Mouse (Mus musculus) E14TG2a.4 (cell line): ENCODE measurements at regions not wholly inside any gene's neighbourhood (a gene's known extent, or its start where the extent isn't known, plus 50 kb on each side); places are given as distances from the start of the nearest gene placed in this dataset.

Experiments used
- CTCF ChIP-seq: conservative IDR thresholded peaks from 2 replicates; pipeline ENCODE4 v1.5.1; 2014; ENCODE audit warnings: low read length
- NANOG ChIP-seq: IDR thresholded peaks from 2 replicates; pipeline ENCODE4 v1.6.1; 2014; ENCODE audit warnings: borderline replicate concordance, low read length, mixed read lengths
- POU5F1 ChIP-seq: IDR thresholded peaks from 2 replicates; pipeline ENCODE4 v1.6.1; 2014; ENCODE audit warnings: low read length, borderline replicate concordance

GRCm38 (mm10) chr12:35200110-35200509, 153.1 kb downstream of the Snx13 start:
- TF ChIP-seq CTCF (no peak), NANOG (no peak), POU5F1 (no peak)
